Mouse (Mus musculus) embryonic fibroblast, embryonic 13.5 days (primary cell): ENCODE data around the gene Tmprss3. TPM values are rescaled to one million over a fixed set of nuclear protein-coding genes. Genes with fewer than 3 reads are reported as not detected.

Experiments
- H3K27ac ChIP-seq: 2 replicates; pipeline ENCODE4 v1.5.1; 2012; ENCODE audit warnings: low read length, control low read depth, inconsistent platforms; ENCODE audit not compliant: insufficient read depth
- H3K4me1 ChIP-seq: 2 replicates; pipeline ENCODE4 v1.6.1; 2011; ENCODE audit warnings: low read length; ENCODE audit not compliant: control insufficient read depth, insufficient read depth
- H3K4me3 ChIP-seq: 2 replicates; pipeline ENCODE4 v1.5.1; 2011; ENCODE audit warnings: mild to moderate bottlenecking, control low read depth, low read length; ENCODE audit not compliant: insufficient read depth
- CTCF ChIP-seq: IDR thresholded peaks from 2 replicates; pipeline ENCODE4 v1.5.1; 2011; ENCODE audit warnings: mild to moderate bottlenecking, control low read depth, low read length, moderate library complexity, borderline replicate concordance; ENCODE audit not compliant: insufficient read depth
- POLR2A ChIP-seq: IDR thresholded peaks from 2 replicates; pipeline ENCODE4 v1.6.1; 2011; ENCODE audit warnings: low read depth, mild to moderate bottlenecking, control low read depth, low read length, moderate library complexity
- polyA plus RNA-seq: library from polyadenylated mRNA; stranded (reverse); fragments of >200 nt; gene quantifications from 2 replicates; pipeline ENCODE4 v1.2.4, GENCODE M21; 2011; ENCODE audit warnings: low read depth; ENCODE audit not compliant: missing spikeins, insufficient read length

Gene Tmprss3
- polyA plus RNA-seq, 1 experiment: not detected

DNA sequence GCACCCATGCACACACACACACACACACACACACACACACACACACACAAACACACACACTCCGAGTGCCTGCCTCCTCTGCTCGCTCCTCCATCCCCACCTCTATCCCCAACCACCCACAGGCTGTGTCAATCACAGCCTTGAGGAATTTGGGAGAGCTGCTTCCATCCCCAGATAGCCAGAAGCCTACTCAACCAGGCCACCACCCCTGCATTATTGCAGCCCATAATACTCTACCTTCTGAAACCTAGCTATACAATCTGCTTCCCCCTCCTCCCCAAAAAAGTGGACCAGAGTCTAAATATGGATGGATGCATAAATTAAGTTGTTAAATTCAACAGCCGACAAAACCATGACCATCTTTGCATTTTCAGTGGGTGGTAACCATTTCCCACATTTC is 27.6 kb upstream of the Tmprss3 start:
- Histone ChIP-seq H3K4me3 (no peak overlapping the region), H3K27ac (no peak overlapping the region), H3K4me1 (no peaks in the 10 kb centered on the region)
- TF ChIP-seq CTCF (no peak), POLR2A (no peak)

DNA sequence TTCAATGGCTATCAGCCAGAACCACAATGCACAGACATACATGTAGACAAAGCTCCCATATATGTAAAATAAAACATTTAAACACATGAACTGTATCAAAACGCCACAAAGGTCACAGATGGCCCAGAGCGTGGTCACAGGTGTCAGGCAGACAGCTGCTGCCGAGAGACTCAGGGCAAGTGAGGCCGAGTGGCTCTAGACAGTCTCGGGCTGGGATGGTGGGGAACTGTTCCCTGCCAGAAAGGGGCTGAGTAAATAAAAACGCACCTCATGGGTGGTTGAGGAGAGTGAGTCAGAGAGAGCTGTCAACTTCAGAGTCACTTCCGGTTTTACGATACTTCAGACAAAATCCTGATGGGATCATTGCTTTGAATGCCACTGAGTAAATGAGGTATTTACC is 25.8 kb upstream of the Tmprss3 start:
- H3K4me3 ChIP-seq: no peak overlapping the region
- H3K4me1 ChIP-seq: no peaks in the 10 kb centered on the region
- no peak overlapping the region for H3K27ac ChIP-seq
- no peak for TF ChIP-seq POLR2A
- TF ChIP-seq CTCF: no peak

DNA sequence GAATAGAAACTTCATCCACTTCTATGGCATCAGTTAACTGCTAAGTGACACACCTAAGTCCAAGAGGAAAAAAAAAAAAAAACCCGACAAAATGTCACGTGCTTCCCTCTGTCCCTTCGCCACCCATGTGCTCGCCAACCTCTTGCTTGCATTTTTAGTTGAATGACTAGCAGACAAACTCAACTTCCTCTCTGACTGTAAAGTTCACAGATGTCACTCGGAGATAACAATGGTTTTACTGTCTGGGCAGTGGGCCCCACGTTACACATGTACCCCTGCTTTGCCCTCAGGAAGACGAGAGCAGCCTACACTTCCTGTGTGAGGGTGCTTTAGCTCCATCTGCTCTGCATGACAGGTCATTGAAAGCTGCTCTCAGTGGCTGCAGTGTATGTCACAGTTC is 25.1 kb upstream of the Tmprss3 start:
- no peak overlapping the region for H3K27ac ChIP-seq
- no peak overlapping the region for H3K4me3 ChIP-seq
- H3K4me1 ChIP-seq: no peaks in the 10 kb centered on the region
- TF ChIP-seq POLR2A (no peak), CTCF (no peak)

DNA sequence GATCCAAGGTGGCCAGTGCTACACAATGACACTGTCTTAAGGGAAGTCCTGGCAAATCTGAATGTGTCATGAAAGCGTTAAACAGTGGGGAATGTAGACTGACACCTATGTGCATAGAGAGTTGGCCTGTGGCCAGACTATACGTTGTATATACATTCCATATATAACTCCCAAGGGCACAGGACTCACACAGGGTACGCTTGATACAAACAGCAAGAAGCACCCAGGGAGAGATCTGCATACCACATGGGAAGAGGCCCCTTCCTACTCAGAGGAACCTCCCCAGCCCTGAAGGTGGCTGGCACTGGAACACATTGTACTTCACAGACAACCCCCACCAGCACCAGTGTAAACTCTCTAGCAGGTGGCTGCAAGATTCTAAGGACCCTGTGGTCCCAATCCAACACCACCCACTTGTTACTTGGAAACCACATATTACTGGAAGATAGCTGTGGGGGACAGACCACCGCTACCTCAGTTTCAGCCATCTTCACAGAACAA is 24.1 kb upstream of the Tmprss3 start:
- TF ChIP-seq POLR2A (no peak), CTCF (no peak)
- Histone ChIP-seq H3K4me3 (no peak overlapping the region), H3K27ac (no peak overlapping the region), H3K4me1 (no peaks in the 10 kb centered on the region)

DNA sequence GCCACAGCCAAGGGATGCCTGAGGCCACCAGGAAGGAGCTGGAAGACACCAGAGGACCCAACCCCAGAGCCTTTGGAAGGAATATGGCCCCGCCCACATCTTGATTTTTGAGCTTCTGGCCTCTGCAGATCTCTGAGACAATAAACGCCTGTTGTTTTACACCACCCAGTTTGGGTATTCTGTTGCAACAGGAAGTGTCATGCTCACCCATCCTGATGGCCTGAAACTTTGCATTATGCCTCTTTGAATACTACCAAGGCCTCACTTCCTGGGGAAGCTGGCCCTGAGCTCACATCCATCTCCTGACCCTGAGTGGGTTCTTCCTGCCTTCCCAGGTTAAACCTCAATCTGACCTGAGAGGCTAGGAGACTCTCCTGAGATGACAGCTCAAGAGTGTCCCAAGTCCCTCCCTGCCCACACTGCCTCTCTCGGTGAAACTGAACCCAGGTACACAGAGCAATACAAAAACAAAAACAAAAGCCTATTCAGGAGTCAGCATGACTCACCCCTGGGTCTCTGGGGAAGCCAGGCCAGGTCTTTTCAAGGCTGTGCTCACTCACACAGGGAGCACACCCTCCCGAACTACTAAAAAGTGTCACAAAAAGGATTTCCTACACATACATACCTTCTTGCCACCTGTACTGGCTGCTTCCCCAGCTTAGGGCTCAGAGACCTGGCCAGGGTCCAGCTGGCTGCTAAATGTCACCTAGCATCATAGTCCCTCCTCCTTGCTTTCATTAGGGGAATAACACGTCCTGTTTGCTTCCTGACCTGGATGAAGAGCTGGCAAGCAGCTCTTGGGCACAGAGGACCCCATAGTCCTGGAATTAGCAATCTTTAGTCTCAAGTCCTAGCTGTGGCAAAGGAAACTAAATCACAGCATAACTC is 17.5 kb upstream of the Tmprss3 start:
- Histone ChIP-seq H3K27ac (no peak overlapping the region), H3K4me3 (no peak overlapping the region), H3K4me1 (no peaks in the 10 kb centered on the region)
- TF ChIP-seq POLR2A: no peak
- no peak for TF ChIP-seq CTCF

GRCm38 (mm10) chr17:31211881-31212280 is 13.1 kb upstream of the Tmprss3 start:
- Histone ChIP-seq H3K27ac (no peak overlapping the region), H3K4me1 (no peaks in the 10 kb centered on the region), H3K4me3 (no peak overlapping the region)
- TF ChIP-seq POLR2A (no peak), CTCF (no peak)

DNA sequence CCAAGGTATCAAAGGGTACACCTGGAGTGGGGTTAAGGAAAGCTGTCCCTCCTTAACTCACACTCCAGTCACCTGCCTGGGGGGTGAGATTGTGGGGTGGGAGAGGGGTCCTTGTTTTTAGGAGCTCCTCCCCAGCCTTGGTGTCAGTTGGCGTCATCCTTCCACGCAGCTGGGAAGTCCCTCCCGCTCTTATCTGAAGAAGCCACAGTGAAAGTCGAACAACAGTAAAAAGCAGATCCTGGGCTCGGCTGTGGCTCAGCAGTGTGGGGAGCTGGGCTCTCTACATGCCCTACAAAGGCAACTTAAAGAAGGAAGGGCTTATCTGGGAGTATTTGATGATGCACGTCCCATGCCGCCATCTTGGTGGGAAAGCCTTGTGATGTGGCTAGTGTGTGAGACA is 11.5 kb upstream of the Tmprss3 start:
- no peaks in the 10 kb centered on the region for H3K4me1 ChIP-seq
- TF ChIP-seq CTCF: no peak
- no peak for TF ChIP-seq POLR2A
- H3K4me3 ChIP-seq: no peak overlapping the region
- no peak overlapping the region for H3K27ac ChIP-seq

DNA sequence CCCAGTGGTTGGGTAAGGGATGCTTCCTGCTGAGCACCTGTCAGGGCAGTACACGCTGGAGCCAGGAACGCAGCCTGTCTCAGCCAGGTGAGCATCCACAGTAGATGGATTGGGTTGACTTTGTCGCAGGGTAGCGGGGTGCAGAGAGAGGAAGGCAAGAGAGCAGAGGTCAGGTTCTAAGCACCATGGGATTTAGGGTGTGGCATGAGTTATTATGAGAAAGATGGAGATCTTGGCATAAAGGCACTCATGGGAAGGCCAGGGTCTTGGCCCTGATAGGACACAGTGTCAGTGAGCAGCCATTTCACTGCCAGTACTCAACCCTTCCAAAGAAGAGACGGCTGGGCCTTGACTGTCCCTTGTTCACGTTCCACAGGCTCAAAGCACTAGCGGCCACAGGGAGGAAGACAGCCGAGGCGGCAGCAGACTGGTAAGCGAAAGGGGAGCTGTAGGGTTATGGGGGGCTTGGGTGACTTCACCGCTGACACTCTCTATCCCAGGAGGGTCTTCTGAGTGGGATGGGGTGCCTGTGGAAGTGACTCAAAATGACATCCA is 10.7 kb upstream of the Tmprss3 start:
- Histone ChIP-seq H3K4me3 (no peak overlapping the region), H3K27ac (no peak overlapping the region), H3K4me1 (no peaks in the 10 kb centered on the region)
- no peak for TF ChIP-seq CTCF
- TF ChIP-seq POLR2A: no peak

GRCm38 (mm10) chr17:31208654-31209053 is 9.9 kb upstream of the Tmprss3 start:
- H3K4me1 ChIP-seq: no peaks in the 10 kb centered on the region
- H3K4me3 ChIP-seq: no peak overlapping the region
- no peak overlapping the region for H3K27ac ChIP-seq
- no peak for TF ChIP-seq CTCF
- no peak for TF ChIP-seq POLR2A

- Histone ChIP-seq H3K4me3 (no peak within 1 kb of the TSS), H3K27ac (no peak within 1 kb of the TSS), H3K4me1 (no peaks in the 10 kb centered on the region)
- TF ChIP-seq POLR2A: no peak
- no peak for TF ChIP-seq CTCF
Observed at GRCm38 (mm10) chr17:31207771-31208334, 9.1 kb upstream of the Tmprss3 start, which contains the start of gene Ubash3a. TSS of gene Ubash3a (plus strand) at chr17:31207873.
